Mouse (Mus musculus): ENCODE data around the gene Rph3a.
"Not testable (repeated sequence)": the region's sequence is repeated elsewhere in the genome, so short reads cannot be mapped to it uniquely, and the experiment has no call there.

Rph3a gene

GRCm38 (mm10) chr5:120908196-120908920 is 101.5 kb downstream of the Rph3a start:
- DNase-seq (ENCODE audit: low read depth, low spot score): no peak

- not testable (repeated sequence) for DNase-seq (ENCODE audit: low read depth, low spot score)
Observed at GRCm38 (mm10) chr5:120906791-120907733, 102.8 kb downstream of the Rph3a start, which contains the start of gene Oas1a. Gene Oas1a, minus strand, starts transcription at chr5:120907521.

DNA sequence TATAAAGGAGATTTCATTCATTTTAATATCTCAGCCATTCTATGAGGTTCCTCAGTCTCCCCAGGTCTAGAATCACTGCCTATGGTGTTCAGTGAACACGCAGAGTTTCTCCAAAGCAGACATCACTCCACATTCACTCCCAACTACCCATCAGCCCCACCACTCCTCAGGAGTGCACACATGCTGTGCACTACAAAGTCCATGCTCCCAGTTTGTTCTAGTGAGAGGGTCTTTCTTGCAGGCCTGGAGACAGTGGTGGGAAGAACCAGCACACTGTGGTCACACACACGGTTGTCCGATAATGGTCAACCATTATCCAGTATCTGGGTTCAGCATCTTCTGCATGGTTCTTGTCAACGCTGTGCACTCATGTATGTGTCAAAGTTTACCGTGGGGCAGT is 107.8 kb downstream of the Rph3a start:
- no peak for DNase-seq (ENCODE audit: low read depth, low spot score)

DNA sequence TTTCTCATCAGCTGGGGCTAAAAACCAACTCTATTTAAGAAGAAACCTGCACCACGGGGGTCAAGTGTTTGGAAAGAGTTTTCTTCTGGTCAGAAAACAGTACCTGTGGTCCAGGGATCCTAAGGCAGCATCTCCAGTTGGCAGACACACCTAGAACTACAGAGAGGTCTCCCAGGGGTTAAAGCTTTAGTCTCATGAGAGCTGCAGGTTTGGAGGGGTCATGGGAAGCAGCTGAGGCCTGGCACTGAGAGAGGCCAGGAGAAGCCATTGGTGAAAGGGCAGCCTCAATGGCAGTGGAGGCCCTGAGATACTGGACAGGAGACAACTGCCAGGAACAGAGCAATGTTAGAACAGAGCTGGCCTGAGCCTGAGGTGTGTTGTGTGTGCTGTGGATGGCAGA is 109.2 kb downstream of the Rph3a start:
- no peak for DNase-seq (ENCODE audit: low read depth, low spot score)

GRCm38 (mm10) chr5:120898726-120899125 is 111.2 kb downstream of the Rph3a start:
- DNase-seq (ENCODE audit: low read depth, low spot score): no peak

- no peak for DNase-seq (ENCODE audit: low read depth, low spot score)
Observed at GRCm38 (mm10) chr5:120898307-120898706, 111.6 kb downstream of the Rph3a start.

DNA sequence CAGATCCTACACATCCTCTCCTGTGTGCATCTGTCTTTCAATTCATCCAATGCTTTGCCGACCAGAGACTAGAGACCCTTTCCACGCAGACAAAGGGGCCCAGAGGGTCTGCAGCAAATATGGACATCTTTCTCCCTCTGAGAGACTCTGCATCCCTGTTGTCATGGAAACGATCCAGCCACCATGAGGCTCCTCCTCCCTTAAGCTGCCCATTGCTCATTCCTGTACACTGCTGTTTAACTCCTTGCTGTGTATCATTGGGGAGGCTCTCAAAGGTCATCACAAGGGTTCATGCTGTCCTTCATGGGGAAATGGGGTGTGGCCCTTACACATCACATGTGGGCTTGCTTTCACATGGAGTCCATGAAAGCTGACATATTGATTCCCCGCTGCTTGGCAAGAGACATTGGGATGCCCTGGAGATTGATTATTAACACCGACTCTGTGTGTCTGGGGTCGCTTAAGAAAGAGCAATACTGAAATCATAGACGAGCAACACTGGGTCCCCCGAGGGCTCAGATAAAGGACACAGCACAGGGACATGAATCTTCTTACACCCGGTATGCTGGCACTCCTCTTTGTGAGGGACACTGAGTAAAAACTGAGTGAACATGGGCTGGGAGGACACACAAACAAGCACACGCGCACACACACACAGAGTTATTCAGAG is 114.5 kb downstream of the Rph3a start:
- DNase-seq (ENCODE audit: low read depth, low spot score): no peak

GRCm38 (mm10) chr5:120894692-120895091 is 115.2 kb downstream of the Rph3a start:
- not testable (repeated sequence) for DNase-seq (ENCODE audit: low read depth, low spot score)

- not testable (repeated sequence) for DNase-seq (ENCODE audit: low read depth, low spot score)
Observed at GRCm38 (mm10) chr5:120893866-120894265, 116.0 kb downstream of the Rph3a start.

GRCm38 (mm10) chr5:120892243-120892660 is 117.6 kb downstream of the Rph3a start:
- DNase-seq (ENCODE audit: low read depth, low spot score): no peak

DNA sequence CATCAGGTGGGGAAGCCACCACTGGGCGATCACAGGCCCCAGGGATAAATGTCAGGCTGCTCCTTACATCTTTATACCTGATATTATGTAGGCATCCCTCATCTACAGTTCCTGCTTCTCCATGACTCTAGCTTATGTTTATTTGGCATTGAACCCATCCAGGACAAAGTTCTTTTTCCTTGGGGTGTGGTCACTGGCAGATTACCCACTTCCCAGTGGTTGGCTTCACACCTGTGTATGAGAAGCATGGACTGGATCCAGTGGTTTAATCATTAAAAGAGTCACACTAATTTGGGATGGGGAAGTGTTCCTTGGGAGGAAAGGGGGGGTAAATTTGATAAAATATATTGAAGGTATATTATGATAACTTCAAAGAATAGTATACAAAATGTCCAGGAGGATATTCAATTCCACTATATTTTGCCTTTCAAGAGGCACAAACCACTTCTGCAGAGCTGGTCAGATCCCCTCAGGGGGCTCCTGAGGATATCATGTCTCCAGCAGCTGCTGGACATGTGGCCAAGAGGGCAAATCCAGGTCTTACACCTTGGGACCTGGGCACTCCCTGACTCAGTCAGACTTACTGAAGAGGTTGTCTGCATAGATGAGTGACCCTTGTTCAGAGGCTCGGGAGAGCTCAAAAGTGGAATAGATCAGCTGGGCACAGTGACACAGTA is 118.2 kb downstream of the Rph3a start:
- not testable (repeated sequence) for DNase-seq (ENCODE audit: low read depth, low spot score)

DNA sequence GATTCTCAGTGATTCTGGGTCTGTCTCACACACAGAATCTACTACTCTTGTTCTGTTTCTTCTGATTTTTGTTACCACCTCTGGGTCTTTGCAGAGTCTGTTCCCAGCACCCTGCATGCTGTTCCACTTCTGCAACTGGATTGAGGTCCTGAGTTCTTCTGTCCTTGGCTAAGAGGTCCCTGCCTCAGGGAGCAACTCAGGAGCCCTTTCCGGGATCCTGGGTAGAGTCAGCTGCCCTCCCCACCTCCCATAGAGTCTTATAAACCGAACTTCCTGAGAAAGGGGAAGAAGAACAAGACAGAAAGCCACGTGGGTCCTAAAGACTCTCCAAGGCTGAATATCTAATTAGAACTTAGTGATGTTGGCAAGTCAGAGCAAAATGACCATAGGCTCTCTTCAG is 118.9 kb downstream of the Rph3a start:
- no peak for DNase-seq (ENCODE audit: low read depth, low spot score)

Measured in c-Kit-negative CD71-positive TER-119-positive erythroid progenitor cells, embryonic 14.5 days (primary cell).